Mouse (Mus musculus) embryonic facial prominence, embryonic 12.5 days (tissue): ENCODE results near the gene Auh. TPM values are rescaled to one million over a fixed set of nuclear protein-coding genes. Genes with fewer than 3 reads are reported as not detected.

Experiments
- ATAC-seq: fragments of 200-750 bp; cut with Nextera tagmentation; 2 replicates; pipeline ENCODE4 v1.8.0; 2017; ENCODE audit not compliant: insufficient number of reproducible peaks, insufficient read depth, low FRiP score, low TSS enrichment
- H3K27ac ChIP-seq: fragments of 300-500 bp; sonication (generic); 2 replicates; pipeline ENCODE4 v1.5.1; 2016; ENCODE audit warnings: mild to moderate bottlenecking
- H3K27me3 ChIP-seq: fragments of 300-500 bp; sonication (generic); 2 replicates; pipeline ENCODE4 v1.6.1; 2016; ENCODE audit warnings: mild to moderate bottlenecking, moderate library complexity
- H3K36me3 ChIP-seq: fragments of 300-500 bp; sonication (generic); 2 replicates; pipeline ENCODE4 v1.6.1; 2016; ENCODE audit warnings: mild to moderate bottlenecking
- H3K4me1 ChIP-seq: fragments of 300-500 bp; sonication (generic); 2 replicates; pipeline ENCODE4 v1.6.1; 2016
- H3K4me2 ChIP-seq: fragments of 300-500 bp; sonication (generic); replicated peaks from 2 replicates; pipeline ENCODE4 v1.6.1; 2016; ENCODE audit warnings: mild to moderate bottlenecking, moderate library complexity
- H3K4me3 ChIP-seq: fragments of 300-500 bp; sonication (generic); 2 replicates; pipeline ENCODE4 v1.5.1; 2016; ENCODE audit warnings: mild to moderate bottlenecking
- H3K9ac ChIP-seq: fragments of 300-500 bp; sonication (generic); 2 replicates; pipeline ENCODE4 v1.6.1; 2016; ENCODE audit warnings: mild to moderate bottlenecking, moderate library complexity
- H3K9me3 ChIP-seq: fragments of 300-500 bp; sonication (generic); 2 replicates; pipeline ENCODE4 v1.6.1; 2016; ENCODE audit warnings: mild to moderate bottlenecking, moderate library complexity
- WGBS: fragments of 180-500 bp; shearing (Covaris S2); methylation state at CpG from one replicate; pipeline ENCODE4 v1.1.7; 2016; 5-methylcytosine and 5-hydroxymethylcytosine counted together
- polyA plus RNA-seq: library from polyadenylated mRNA; unstranded; fragments of >200 nt; fragmentation: Nextera tagmentation; extraction: Ambion mirVana; gene quantifications from 2 replicates; pipeline ENCODE4 v1.2.1, GENCODE M21; 2016

Auh gene
- polyA plus RNA-seq, 1 experiment from 2014 or later = 45.3 TPM

DNA sequence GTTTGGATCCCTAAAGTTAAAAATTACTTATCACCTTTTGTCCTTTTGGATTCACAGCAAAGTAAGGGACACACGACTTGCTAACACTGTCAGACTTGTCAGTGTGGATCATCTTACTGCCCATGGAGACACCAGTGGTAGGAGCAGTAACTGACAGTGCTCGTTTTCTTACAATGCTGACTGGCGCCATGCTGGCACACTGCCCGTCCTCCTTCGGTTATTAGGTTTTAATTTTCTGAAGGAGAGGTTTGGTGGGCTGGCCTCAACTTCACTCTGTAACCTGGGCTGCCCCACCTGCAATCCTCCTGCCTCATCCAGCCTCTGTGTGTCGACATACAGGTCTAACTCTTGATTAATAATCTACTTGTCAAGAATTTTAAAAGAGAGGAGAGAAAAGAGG lies 31.7 kb downstream of the Auh start:
- WGBS = 75% methylated on average over 6 of the region's 6 CpGs
- Histone ChIP-seq H3K4me2 (no peak overlapping the region), H3K4me3 (no peak overlapping the region), H3K4me1 (no peaks in the 10 kb centered on the region), H3K9ac (no peak overlapping the region), H3K27me3 (no peaks in the 10 kb centered on the region), H3K36me3 (peaks cover 10% of the 10 kb centered on the region; the same call in 1 of the 2 replicates), H3K27ac (no peak overlapping the region), H3K9me3 (no peaks in the 10 kb centered on the region)
- no peak for ATAC-seq

GRCm38 (mm10) chr13:52892791-52893190 lies 36.7 kb downstream of the Auh start:
- Histone ChIP-seq H3K27ac (no peak overlapping the region), H3K4me1 (peaks cover 13% of the 10 kb centered on the region; the same call in 1 of the 2 replicates), H3K4me2 (no peak overlapping the region), H3K9ac (no peak overlapping the region), H3K36me3 (peaks cover 10% of the 10 kb centered on the region; the same call in 1 of the 2 replicates), H3K9me3 (no peaks in the 10 kb centered on the region), H3K27me3 (no peaks in the 10 kb centered on the region), H3K4me3 (no peak overlapping the region)
- ATAC-seq = no peak
- 94% methylated on average over 1 of the region's 1 CpGs for WGBS

DNA sequence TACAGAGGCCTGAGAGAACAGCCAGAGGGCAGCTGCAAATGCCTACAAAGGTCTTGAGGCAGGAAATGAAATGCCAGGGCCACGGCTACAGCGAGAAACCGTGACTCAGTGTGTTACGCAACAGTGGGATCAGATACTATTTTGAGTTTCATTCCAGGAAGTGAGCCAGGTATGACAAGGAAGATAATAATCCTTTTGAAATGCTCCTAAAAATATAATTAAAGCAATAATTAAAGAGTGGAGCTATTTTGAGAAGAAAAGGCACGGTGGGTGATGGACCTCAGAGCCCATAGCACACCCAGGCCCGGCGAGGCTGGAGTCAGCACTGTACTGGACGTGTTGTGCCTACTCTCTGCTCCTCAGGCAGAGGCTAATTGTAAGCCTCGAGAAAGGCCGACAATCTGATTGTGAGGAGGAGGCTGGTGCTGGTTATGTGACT lies 37.4 kb downstream of the Auh start:
- Histone ChIP-seq H3K4me3 (no peak overlapping the region), H3K4me2 (no peak overlapping the region), H3K27me3 (no peaks in the 10 kb centered on the region), H3K9ac (no peak overlapping the region), H3K9me3 (no peaks in the 10 kb centered on the region), H3K27ac (no peak overlapping the region), H3K4me1 (peaks cover 13% of the 10 kb centered on the region; the same call in 1 of the 2 replicates), H3K36me3 (peaks cover 10% of the 10 kb centered on the region; the same call in 1 of the 2 replicates)
- WGBS = 61% methylated on average over 10 of the region's 10 CpGs
- no peak for ATAC-seq

DNA sequence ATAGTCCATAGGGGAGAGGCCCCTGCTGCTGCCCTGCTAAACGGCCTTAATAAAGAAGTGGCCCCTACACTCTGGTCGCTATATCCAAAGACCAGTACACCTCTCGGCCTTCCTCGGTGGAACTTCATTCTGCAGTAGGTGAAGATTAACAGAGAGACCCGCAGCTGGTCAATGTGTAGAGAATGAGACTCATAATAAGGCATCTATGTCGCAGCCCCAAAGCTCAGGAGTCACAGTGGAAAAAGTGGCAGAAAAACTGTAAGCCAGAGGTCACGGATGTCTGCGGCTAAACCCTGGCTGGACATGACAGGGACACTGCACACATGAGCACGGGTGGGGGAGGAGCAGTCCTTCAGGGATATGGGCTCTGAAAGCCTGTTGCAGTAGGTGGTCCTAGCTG lies 39.2 kb downstream of the Auh start:
- Histone ChIP-seq H3K4me1 (peaks cover 13% of the 10 kb centered on the region; the same call in 1 of the 2 replicates), H3K4me3 (no peak overlapping the region), H3K27ac (no peak overlapping the region), H3K27me3 (no peaks in the 10 kb centered on the region), H3K9me3 (no peaks in the 10 kb centered on the region), H3K4me2 (no peak overlapping the region), H3K36me3 (0 out of 2 replicates have a peak, but pooled peaks cover 4% of the 10 kb centered on the region), H3K9ac (no peak overlapping the region)
- WGBS = 84% methylated on average over 9 of the region's 9 CpGs
- no peak for ATAC-seq

- H3K27me3 ChIP-seq = no peaks in the 10 kb centered on the region
- no peak overlapping the region for H3K4me3 ChIP-seq
- 81% methylated on average over 7 of the region's 7 CpGs for WGBS
- no peaks in the 10 kb centered on the region for H3K9me3 ChIP-seq
- H3K9ac ChIP-seq = no peak overlapping the region
- H3K27ac ChIP-seq = no peak overlapping the region
- 0 out of 2 replicates have a peak, but pooled peaks cover 4% of the 10 kb centered on the region for H3K36me3 ChIP-seq
- H3K4me1 ChIP-seq = peaks cover 10% of the 10 kb centered on the region; the same call in 1 of the 2 replicates
- no peak overlapping the region for H3K4me2 ChIP-seq
- ATAC-seq = no peak
Observed at GRCm38 (mm10) chr13:52886779-52887178, 42.7 kb downstream of the Auh start.

- 0 out of 2 replicates have a peak, but pooled peaks cover 4% of the 10 kb centered on the region for H3K36me3 ChIP-seq
- ATAC-seq = no peak
- no peak overlapping the region for H3K4me2 ChIP-seq
- no peaks in the 10 kb centered on the region for H3K27me3 ChIP-seq
- WGBS = 73% methylated on average over 4 of the region's 4 CpGs
- H3K9ac ChIP-seq = no peak overlapping the region
- H3K27ac ChIP-seq = no peak overlapping the region
- H3K9me3 ChIP-seq = no peaks in the 10 kb centered on the region
- H3K4me1 ChIP-seq = peaks cover 12% of the 10 kb centered on the region; the same call in 1 of the 2 replicates
- no peak overlapping the region for H3K4me3 ChIP-seq
Observed at GRCm38 (mm10) chr13:52883960-52884326, 45.5 kb downstream of the Auh start.

DNA sequence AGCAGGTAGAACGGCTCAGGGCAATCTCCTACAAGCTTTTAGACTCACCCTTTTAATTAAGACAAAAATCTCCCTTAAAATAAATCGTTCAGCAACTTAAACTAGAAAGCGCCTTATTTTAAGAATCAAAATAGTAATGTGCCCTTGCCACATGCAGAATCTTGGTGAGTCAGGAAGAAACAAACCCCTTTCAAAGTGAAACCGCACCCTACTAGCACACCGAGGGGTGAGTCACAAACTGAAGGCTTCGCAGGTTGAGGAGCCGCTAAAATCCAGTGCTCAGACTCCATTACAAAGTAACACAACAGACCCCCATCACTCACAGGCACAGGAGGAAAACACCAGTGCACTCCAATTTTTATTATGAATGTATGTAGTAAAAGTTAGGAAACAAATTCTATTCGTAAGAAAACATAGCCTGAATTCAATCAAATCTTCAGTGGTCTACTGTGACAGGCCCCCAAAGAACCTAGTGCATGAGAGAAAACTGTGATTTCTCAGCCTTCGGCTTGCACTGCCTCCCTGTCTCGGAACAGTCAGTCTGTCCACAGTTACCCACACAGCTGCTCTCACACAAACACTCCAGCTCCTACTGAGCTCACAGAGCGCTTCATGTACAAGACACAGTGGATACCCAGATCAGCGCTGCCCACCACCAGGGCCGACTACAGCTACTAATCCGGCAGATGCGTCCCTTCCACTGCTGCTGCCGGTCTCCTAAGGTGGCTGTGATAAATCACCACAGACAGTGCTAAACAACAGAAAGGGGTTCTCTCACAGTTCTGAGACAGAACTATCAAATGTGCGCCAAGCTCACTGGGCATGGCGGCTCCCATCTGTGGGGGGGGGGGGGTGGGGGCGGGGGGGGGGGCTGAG lies 46.2 kb downstream of the Auh start:
- H3K4me2 ChIP-seq = no peak overlapping the region
- H3K4me1 ChIP-seq = peaks cover 15% of the 10 kb centered on the region; the same call in 1 of the 2 replicates
- H3K9me3 ChIP-seq = no peaks in the 10 kb centered on the region
- no peak overlapping the region for H3K27ac ChIP-seq
- no peaks in the 10 kb centered on the region for H3K27me3 ChIP-seq
- no peak for ATAC-seq
- 80% methylated on average over 18 of the region's 19 CpGs for WGBS
- H3K9ac ChIP-seq = no peak overlapping the region
- 0 out of 2 replicates have a peak, but pooled peaks cover 4% of the 10 kb centered on the region for H3K36me3 ChIP-seq
- no peak overlapping the region for H3K4me3 ChIP-seq

GRCm38 (mm10) chr13:52880386-52880785 lies 49.1 kb downstream of the Auh start:
- no peak overlapping the region for H3K4me3 ChIP-seq
- WGBS = 45% methylated on average over 5 of the region's 5 CpGs
- H3K27ac ChIP-seq = no peak overlapping the region

GRCm38 (mm10) chr13:52879918-52880317 lies 49.6 kb downstream of the Auh start:
- Histone ChIP-seq H3K4me3 (no peak overlapping the region), H3K27ac (peak overlapping the region; percentile 0; the same call in 1 of the 2 replicates), H3K27me3 (no peaks in the 10 kb centered on the region), H3K9ac (no peak overlapping the region), H3K36me3 (no peaks in the 10 kb centered on the region), H3K9me3 (no peaks in the 10 kb centered on the region), H3K4me1 (peaks cover 21% of the 10 kb centered on the region), H3K4me2 (no peak overlapping the region)
- WGBS = 42% methylated on average over 12 of the region's 12 CpGs
- no peak for ATAC-seq

More at GRCm38 (mm10) chr13:52880386-52880785, 49.1 kb downstream of the Auh start:
- Histone ChIP-seq H3K4me1 (peaks cover 21% of the 10 kb centered on the region), H3K36me3 (no peaks in the 10 kb centered on the region), H3K9ac (no peak overlapping the region), H3K9me3 (no peaks in the 10 kb centered on the region), H3K4me2 (no peak overlapping the region), H3K27me3 (no peaks in the 10 kb centered on the region)
- no peak for ATAC-seq

DNA sequence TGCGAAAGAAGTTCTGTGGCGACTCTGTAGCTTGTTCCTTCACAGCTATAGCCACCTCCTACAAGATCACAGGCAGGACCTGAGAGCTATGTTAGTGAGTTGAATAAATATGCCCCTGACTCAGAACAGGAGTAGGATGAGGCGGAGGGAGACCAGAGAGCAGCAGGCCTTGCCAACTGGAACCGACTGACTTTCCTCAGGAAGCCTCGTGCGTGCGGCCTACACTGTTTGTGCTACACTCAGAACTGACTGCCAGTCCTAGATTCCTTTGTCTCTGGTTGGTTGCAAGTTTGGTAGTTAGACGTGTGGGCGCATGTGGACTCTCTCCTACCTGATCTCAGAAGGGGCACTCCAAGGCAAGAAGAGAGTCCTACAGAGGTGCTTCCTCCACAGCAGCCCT lies 50.2 kb downstream of the Auh start:
- no peak overlapping the region; the same call in 1 of the 2 replicates for H3K9ac ChIP-seq
- no peak overlapping the region for H3K4me3 ChIP-seq
- no peak for ATAC-seq
- no peaks in the 10 kb centered on the region for H3K36me3 ChIP-seq
- H3K27ac ChIP-seq = 0 out of 2 replicates have a peak overlapping the region, but pooled peaks have one; percentile 0
- H3K9me3 ChIP-seq = no peaks in the 10 kb centered on the region
- no peaks in the 10 kb centered on the region for H3K27me3 ChIP-seq
- H3K4me1 ChIP-seq = peaks cover 21% of the 10 kb centered on the region
- 74% methylated on average over 9 of the region's 9 CpGs for WGBS
- H3K4me2 ChIP-seq = no peak overlapping the region

DNA sequence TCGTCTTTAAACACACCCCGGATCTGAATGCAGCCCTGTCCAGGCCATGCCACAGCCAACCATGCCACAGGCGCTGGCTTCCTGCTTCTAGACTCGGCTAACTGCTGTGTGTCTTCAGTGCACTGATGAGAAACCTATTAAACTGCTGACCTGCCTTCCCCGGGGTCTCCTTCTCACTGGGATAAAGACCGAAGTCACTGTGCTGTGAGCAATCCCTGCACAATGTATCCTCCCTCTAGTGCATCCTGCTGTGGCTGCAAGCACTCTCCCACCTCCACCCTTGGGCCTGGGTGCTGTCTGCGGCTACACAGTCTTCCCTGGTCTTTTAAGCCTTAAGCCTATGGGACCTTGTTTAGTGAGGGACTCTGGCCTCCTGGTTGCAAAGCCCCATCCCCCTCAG lies 50.7 kb downstream of the Auh start:
- 58% methylated on average over 7 of the region's 7 CpGs for WGBS
- no peak for ATAC-seq

More for the DNA sequence above, 50.7 kb downstream of the Auh start:
- Histone ChIP-seq H3K9me3 (no peaks in the 10 kb centered on the region), H3K36me3 (no peaks in the 10 kb centered on the region), H3K27ac (no peak overlapping the region), H3K9ac (no peak overlapping the region), H3K4me3 (no peak overlapping the region), H3K27me3 (no peaks in the 10 kb centered on the region), H3K4me1 (peaks cover 21% of the 10 kb centered on the region), H3K4me2 (no peak overlapping the region)
